Mouse (Mus musculus) gastrocnemius, adult 8-10 months (tissue): ENCODE data around the gene Git1. TPM values are rescaled to one million over a fixed set of nuclear protein-coding genes. Genes with fewer than 3 reads are reported as not detected.

Source experiments
- DNase-seq, 2 experiments: peaks; one replicate each; pipeline ENCODE4 v3.0.0; 2022; ENCODE audit warnings: low spot score in 2 of 2
- total RNA-seq, 4 experiments: library from RNA; stranded (reverse); gene quantifications; 2 replicates each; pipeline ENCODE4 v1.2.4; 2022

Git1 gene
- total RNA-seq, 4 experiments from 2014 or later: 25.7 to 34.1 (median 29.7) TPM

DNA sequence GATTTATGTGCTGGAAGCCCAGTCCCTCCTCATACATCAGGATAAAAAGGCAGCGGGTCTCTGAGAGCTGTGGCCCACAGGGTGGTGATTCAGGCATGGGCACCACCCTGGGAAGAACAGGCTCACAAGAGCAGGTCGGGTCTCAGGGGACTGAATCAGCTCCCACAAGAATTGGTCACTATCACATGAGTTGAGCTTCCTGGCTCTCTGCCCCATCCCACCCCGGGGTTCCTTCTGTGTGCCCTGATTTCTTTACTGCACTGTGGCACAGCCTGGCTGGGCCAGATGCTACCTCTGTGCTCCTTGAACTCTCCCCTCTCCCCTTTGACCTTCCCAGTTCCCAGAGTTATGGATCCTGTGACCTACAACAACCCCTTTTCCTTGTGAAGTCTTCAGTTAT is 10.3 kb upstream of the Git1 start:
- no peak for DNase-seq

DNA sequence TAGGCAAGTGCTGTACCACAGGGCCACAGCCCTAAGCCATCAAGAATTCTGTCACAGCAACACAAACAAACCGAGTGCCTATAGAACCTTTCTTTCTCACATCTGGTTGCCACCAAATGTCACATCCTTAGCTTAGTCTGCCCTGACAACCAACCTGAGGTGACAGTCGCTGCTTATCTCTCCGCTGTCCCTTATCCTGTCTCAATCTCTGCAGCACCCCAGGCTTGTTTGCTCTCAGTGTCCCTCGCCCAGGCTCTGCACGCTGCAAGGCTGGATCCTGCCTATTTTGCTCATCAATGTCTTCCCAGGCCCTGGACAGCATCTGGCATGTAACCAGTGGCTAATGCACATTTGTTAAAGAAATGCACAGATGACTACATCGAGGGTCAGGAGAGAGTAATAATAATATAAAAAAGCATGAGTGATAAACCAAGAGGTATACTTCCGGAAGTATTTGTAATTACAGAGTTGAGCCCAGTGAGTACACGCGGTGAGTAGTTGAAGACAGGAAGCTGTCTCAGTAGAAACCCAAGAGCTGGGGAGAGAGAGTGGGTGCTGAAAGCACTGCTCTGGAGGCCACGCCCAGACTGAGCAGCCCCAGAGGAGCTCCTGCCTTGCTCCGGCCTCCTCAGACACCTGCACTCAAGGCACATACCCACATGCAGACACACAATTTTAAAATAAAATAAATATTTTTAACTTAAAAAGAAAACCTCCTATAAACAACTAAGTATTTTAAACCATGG is 9.7 kb upstream of the Git1 start:
- DNase-seq: no peak

DNA sequence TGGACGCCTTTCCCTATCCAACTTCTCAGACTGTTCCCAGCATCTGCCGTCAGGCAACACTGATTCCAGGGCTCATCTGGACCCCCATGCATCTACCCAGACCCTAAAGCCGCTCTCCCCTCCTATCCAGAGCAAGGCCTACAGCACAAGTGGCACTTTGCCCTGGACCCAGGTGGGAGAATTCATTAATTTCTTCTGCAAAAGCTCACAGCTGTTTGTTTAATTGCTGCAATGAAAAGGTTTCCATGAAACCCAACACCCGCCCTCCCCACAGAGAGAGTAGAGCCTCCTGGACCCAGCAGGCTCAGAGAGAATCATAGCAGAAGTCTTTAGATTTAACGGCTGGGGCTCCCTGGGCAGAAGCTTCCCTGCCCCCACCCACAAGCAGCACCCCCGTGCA is 8.1 kb upstream of the Git1 start:
- no peak for DNase-seq

DNA sequence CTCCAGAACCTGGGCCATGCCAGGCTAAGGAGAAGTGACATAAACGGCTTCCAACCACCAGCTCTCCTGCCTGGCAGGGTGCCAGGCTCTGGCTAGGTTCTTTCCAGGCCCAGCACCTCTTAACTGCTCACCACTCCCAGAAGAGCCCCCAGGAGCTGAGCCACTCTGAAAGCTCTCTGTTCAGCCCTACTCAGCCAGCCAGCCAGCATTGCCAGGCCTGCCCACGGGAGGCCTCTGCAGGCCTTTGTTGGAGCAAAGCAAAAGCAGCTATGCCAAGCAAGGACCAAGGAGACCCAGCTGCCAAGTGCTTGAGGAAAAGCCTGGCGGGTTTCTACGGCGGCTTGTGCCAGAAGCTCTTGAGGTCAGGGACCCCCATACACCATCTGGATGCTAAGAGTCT is 6.6 kb upstream of the Git1 start:
- no peak for DNase-seq

DNA sequence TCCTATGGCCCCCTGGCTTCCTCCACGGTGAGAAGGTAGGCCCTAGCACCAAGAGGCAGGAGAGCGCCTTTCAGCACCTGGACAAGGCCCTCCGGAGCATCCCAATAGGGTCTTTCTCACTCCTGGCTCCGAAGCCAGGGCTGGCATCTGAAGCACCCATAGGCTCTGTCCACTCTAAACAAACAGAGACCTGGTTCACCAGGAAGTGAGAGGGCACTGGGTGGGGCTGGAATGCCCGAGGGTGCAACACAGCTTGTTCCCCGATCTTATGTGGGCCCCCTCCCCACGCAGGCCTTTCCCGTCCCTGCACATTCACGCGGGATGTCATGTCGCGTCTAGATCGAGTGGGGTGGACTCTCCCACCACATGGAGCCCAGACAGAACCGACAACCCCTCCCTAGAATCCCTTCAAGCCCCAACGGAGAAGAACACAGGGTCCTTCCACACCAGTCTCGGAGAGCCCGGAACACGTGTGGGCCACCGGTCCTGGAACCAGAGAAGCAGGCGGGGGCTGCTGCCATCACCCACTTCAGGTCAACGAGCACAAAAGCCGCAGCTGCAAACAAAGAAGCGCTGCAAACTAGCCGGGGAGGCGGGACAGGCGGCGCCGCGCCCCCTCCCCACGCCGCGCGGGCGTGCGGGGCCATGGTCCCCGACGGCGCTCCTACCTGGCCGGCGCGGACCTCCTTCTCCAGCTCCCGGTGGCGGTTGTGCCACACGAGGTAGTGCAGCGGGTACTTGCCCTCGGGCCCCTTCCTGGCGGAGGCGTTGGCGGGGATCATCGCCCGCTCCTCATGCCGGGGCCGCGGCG is 4.4 kb upstream of the Git1 start:
- no peak for DNase-seq

DNA sequence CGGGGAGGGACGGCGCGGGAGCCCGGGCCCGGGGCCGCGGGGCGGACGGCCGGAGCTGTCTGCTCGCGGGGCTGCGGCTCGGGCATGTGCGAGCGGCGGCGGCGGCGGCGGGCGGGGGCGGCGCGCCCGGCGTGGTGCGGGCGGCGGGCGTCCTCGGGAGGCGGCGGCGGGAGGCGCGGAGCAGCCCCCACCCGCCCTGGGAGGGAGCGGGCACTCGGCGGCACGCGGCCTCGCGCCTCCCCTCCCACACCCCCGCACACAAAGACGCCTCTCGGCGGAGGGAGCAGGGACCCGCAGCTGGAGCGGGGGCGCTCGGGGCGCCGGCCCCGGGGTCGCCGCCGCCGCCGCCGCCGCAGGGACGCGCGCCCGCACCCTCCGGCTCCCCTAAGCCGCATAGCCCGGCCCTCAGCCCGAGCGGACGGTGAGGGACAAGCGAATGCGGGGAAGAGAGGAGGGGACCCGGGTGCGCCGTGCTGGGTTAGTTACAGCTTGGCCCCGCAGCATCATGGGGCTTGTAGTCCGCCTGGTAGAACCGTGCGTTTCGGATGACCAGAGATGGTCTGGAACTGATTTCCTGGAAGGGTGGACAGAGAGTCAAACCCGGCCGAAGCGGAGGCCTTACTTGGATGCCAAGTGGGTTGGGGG is 3.6 kb upstream of the Git1 start, which contains the start of gene Ankrd13b:
Gene Ankrd13b, minus strand, starts transcription at position 88 of the 645 bp plus-strand sequence.
- peak in 1 of 2 experiments; percentile 60 for DNase-seq

DNA sequence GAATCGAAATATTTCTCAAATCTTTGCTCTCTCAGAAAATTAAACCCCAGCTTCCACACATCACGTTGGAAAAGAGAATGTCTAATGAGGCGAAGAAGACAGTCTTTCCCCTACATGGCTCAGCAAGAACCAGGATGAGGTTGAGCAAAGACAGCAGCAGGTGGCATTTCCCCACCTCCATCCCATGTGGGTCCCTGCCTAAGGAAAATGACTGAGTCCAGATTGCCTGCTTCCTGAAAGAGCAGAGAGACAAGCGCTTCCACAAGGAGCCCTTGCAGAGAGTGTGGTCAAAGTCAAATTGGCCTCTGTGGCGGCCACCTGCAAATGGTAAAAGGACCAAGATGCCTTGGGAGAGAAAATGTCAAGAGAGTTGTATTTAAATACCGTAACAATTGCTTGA is 2.9 kb upstream of the Git1 start:
- DNase-seq: no peak

DNA sequence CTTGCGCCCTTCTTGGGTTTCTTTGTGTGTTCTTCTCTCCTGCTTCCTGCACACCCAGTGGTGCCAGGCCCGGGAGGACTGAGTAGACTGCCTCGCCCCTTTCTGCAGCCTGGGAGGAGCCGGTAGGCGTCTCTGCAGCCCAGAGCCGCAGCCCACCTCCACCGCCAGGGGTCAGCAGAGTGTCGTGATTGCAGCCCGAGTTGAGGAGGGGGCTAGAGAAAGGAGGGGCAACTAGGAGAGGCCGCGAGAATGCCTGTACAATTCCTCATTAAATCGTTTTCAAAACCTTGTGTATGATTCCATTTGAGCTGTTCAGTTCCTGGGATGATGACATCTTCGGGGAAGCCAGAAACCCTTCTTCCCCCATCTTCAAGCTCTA is 2.2 kb upstream of the Git1 start:
- peak; percentile 75 to 81 for DNase-seq

DNA sequence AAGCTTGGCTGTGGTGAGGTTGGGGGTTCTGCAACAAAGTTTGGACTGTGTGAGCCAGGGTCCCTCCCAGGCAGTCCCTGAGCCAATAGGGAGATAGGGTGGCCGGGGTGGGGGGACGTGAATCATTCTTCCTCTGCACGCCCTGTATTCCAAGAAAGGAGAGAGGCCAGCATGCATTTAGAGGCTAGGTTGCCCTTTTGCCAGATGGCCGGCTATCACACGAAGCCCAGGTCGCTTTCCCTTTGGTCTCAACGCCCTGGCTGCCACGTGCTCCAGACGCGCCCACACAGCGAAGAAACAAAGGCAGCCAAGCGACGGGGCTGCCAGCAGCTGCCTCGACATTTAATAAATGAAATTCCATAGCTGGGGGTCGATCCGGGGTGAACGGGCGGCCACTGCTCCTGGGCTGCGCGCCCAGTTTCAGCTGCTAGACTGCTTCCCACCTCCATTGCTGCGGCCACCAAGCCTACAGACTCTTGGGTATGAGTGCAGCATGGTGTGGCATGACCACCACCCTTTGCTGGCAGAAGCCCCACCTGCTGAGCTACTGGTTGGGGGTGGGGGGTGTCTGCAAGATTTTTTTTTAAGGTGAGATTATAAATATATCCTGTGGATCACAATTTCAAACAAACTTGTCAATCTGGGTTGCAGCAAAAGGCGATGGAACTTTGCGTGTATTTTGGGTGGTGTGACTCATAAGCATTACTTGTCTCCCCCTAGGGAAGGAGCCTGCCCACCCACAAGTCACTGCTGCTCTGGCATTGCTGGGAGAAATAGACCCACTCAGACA is 1.7 kb upstream of the Git1 start:
- DNase-seq: peak in 1 of 2 experiments; percentile 56

DNA sequence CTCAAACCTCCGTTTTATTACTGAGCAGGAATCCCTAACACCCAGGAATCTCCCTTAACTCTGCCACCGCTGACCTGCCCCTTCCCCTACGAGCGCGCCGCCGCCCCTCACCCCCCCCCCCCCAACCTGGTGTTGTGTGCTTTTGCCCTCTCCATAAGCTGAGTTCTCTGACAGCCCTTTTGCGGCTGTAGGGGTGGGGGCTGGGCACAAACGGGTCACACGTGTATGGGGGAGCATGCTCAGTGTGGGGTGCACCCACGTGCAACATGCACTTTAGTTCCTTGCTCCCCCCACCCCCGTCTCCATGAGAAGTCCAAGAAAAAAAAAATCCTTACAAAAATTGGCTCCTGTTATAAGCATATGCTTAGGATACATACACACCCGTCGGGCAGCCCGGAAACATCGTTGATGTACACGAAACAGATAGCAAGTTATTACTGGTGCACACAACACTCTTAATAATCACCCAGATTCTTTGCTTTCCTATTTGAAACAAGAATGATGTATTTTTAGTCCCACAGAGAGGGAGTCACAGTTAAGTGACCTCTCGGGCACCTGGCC is 971 bp upstream of the Git1 start:
- no peak for DNase-seq

DNA sequence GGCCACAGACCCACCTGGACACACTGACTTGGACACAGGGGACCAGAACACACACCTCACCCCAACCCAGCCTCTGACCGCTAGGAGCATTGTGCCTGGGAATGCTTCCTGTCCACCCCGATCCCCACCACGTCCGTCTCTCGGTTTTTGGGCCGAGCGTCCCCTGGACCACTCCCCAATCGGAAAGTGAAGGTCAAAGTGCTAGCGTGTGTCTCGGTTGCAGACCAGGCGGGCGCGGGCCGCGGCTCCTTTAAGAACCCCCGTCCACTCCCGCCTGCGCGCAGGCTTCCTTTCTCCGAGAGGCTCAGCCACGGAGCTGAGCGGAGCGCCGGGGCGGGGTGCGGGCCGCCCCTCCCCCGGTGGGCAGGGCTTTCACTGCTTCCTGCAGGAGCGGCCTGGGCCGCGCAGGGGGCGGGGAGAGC is 440 bp upstream of the Git1 start:
- DNase-seq: peak; percentile 91

DNA sequence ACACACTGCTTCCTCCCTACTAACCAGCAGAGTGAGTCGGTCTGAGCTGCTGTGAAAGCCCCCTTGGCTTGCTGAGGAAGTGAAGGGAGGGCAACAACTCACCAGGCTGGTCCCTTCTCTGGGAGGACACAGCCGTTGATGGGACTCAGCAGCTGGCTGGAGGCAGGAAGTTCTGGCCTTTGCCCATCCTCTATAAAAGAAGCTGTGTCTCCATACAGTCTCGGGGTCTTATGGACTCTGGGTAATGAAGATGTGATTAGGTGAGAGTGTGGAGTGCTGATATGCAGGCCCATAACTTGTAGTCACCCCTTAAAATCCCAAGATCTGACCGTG is 948 bp downstream of the Git1 start:
- DNase-seq: no peak

DNA sequence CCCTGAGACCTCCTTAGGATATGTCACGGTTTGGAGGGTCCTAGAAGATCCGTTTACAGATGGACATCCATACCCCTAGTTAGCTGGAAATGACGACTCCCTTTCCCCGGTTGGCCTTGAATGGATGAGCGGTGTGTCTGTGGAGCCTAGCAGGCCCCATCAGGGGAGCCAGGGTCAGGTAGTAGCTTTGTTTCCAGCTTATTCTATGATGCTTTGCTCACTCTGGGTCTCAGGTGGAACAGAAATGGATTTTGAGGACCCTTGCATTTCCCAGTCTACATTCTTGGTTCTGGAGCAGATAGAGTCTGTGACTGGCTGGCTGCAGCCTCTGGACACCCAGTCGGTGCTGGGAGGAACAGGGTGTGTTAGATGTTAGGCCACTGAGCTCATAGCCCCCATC is 1.4 kb downstream of the Git1 start:
- no peak for DNase-seq

DNA sequence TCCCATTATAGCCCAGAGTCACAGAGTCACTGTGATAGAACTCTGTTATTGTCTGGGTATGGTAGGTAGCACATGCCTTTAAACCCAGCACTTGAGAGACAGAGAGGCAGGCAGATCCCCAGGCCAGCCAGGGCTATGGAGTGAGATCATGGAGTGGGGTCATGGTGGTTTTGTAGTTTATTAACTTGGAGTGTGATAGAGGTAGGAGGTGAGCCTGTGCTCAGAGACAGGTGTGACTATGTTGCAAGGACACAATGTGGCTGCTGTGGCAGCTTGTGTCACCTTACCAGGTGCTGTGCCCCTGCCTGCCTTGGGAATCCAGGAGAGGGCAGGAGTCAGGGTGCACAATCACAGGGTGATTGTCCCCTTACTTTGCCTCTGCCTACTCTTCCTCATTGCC is 2.1 kb downstream of the Git1 start:
- no peak for DNase-seq

DNA sequence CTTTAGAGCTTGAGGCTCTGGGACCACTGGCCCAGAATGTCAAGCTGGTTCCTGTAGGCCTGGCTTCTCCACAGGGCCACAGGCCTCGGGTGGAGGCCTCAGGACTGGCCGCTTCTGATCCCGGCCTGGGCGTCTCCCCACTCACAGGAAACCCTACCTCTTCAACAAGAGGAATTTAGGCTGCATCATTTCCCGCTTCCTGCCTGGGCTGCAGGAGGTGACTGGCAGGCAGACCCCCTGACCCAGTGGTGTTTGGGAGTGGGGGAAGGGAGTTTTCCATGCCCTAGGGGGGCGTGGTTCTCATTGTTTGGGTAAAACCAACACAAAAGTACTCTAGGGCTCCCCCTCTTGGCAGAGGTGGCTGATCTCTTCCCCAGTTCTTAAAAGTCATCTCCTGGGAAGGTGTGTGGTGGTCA is 4.0 kb downstream of the Git1 start:
- no peak for DNase-seq

DNA sequence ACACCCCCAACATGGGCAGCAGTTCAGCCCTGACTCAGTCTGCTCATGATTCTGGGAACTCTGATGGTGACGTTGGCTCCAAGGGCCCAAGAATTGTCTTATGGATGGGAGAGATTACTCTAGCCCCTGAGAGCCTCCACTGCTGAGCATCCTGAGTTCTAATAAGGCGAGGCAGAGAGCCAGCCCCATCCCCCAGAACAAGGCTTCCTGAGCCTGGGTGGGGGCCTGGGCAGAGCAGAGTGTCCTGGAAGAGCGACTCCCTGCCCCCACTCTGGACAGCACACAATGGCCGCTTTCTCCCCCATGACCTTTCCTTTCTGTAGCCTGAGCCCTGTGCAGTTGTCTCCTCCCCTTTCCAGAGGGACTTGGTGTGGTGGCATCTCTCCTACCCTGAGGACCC is 4.5 kb downstream of the Git1 start:
- DNase-seq: no peak

DNA sequence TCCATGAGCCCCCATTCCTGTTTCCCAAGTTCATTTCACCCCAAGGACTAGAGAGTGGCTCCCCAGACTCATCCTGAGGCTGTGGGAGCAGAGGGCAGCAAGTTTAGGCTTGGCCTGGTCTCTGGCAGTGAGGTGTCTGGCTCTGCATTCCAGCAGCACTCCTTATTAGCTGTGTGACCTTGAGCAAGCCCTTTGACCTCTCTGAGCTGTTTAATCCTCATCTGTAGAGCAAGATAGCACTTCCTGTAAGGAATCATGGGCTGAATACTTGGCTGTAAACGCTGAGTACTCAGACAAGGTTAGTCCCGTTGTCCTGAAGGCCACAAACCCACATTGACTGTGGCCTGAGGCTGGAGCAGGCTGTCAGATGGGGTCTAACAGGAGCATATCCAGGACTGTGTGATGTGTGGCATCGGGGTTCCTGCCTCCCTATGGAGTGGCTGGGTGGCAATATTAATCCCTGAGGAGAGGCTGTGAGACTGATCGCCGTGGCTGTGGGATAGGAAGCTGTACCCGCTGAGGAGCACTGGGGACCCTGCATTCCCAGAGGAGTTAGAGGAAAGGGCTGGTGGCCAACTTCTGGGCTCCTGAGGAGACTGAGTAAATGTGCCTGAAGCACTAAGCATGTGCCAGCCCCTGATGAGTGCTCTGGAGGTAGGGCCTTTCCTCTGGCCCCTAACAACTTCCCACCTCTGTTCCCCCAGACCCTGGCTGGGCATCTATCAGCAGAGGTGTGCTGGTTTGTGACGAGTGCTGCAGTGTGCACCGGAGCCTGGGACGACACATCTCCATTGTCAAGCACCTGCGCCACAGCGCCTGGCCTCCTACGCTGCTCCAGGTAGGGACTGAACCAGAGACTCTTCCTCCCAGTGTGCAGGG is 5.1 kb downstream of the Git1 start:
- DNase-seq: no peak

DNA sequence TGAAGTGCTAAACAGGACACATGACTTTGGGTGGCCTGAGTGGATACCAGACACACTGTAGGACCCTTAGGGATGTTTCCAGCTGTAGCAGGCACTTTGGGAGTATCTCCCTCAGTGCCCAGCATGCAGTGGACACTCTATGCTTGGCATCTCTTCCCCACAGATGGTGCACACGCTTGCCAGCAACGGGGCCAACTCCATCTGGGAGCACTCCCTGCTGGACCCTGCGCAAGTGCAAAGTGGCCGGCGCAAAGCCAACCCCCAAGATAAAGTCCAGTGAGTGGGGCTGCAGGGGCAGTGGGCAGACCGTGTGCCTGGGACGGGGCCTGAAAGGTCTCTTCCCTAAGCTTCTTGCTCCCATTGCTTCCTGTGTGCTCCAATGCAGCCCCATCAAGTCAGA is 6.0 kb downstream of the Git1 start:
- DNase-seq: no peak

DNA sequence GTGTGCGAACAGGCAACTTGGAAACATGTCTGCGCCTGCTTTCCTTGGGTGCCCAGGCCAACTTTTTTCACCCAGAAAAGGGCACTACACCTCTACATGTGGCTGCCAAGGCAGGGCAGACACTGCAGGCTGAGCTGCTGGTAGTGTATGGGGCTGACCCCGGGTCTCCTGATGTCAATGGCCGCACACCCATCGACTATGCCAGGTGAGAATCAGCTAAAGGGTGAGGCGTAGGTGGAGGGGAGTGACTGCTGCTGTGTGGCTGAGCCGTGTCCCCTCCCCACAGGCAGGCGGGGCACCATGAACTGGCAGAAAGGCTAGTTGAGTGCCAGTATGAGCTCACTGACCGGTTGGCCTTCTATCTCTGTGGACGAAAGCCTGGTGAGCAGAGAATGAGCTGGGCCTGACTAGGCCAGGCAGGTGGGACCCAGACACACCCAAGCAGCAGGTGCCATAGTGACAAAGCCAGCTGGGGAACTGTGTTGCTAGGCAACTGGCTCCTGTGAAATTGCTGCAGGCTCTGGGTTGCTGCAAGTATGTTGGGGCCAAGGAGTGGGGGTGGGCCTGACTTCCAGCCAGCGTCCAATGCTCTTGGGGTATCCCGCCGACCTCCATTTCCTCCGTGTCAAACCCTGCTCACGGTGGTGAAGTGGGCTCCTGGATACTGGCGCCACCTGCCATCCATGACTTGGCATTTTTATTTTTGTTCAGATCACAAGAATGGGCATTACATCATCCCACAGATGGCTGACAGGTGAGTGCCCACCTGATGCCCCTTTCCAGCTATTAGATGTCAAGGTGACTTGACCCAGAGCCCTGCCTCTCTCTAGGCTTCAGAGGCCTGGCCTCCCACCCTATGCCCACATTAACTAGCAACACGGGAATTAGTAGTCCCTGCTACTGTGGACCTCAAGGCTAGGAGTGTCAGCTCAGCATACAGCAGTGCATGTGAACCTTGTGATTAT is 7.3 kb downstream of the Git1 start:
- no peak for DNase-seq
